ENCODE assay signal across 8 mouse cellular contexts in the genomic region with DNA sequence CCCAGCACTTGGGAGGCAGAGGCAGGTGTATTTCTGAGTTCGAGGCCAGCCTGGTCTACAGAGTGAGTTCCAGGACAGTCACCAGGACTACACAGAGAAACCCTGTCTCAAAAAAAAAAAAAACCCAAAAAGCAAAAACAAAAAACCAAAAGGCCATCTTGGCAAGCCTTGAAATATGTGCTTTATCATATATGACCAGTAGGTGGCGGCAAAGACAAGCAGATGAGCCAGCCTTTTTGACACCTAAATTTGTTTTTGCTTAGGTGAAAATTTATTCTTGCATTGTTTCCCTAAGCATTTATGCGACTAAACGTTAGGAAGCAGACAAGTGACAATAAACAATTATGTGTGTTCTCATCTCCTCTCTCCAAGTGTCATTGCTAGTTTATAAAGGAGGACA. TPM values are rescaled to one million over a fixed set of nuclear protein-coding genes. Genes with fewer than 3 reads are reported as not detected.
DNase-seq lines count a peak whose midpoint lies in the region; ATAC-seq and TF ChIP-seq lines count a peak whose summit lies in the region.

No protein-coding gene starts in this region.

- no peaks in the 10 kb centered on the region for H3K27me3 ChIP-seq in kidney, postnatal 0 days (ENCODE audit: insufficient read depth, low read length)
- no peaks in the 10 kb centered on the region for H3K27me3 ChIP-seq in kidney, embryonic 15.5 days
- no peaks in the 10 kb centered on the region for H3K27me3 ChIP-seq in lung, embryonic 14.5 days (ENCODE audit: insufficient read depth, low read length)

- no peak overlapping the region for H3K4me2 ChIP-seq in kidney, postnatal 0 days (ENCODE audit: low read length)
- no peak overlapping the region for H3K4me2 ChIP-seq in kidney, embryonic 15.5 days
- H3K4me2 ChIP-seq in lung, embryonic 14.5 days = no peak overlapping the region

- TF ChIP-seq CTCF in kidney, postnatal 0 days (IDR thresholded peaks at IDR 0.05; ENCODE audit: low read depth) = peak; percentile 89
- peak; percentile 87 for TF ChIP-seq CTCF in lung, embryonic 14.5 days (IDR thresholded peaks at IDR 0.05; ENCODE audit: low read depth)

- H3K4me3 ChIP-seq in kidney, postnatal 0 days (replicated peaks; ENCODE audit: low read depth, low read length) = no peak overlapping the region
- H3K4me3 ChIP-seq in kidney, embryonic 15.5 days (replicated peaks) = no peak overlapping the region
- no peak overlapping the region for H3K4me3 ChIP-seq in lung, embryonic 14.5 days (ENCODE audit: low read depth, low read length)

- H3K9me3 ChIP-seq in kidney, postnatal 0 days (replicated peaks; ENCODE audit: low read length) = no peaks in the 10 kb centered on the region
- no peaks in the 10 kb centered on the region for H3K9me3 ChIP-seq in kidney, embryonic 15.5 days (replicated peaks)
- no peaks in the 10 kb centered on the region for H3K9me3 ChIP-seq in lung, embryonic 14.5 days (ENCODE audit: low read depth, low read length)

- H3K36me3 ChIP-seq in kidney, postnatal 0 days (ENCODE audit: insufficient read depth, low read length) = no peaks in the 10 kb centered on the region
- H3K36me3 ChIP-seq in kidney, embryonic 15.5 days = no peaks in the 10 kb centered on the region
- no peaks in the 10 kb centered on the region for H3K36me3 ChIP-seq in lung, embryonic 14.5 days (ENCODE audit: insufficient read depth)

- DNase-seq in kidney, postnatal 0 days (ENCODE audit: low spot score) = peak; percentile 79
- peak; percentile 58 to 67 for DNase-seq in CD8-positive naive resting alpha-beta T cell, adult 2 months (ENCODE audit: low read depth in 2 of 2, low spot score in 2 of 2)
- DNase-seq in R1 (ENCODE audit: low read depth, low spot score) = peak; percentile 63
- DNase-seq in lung, embryonic 14.5 days = peak; percentile 83
- DNase-seq in thymus, postnatal 36 days = peak; percentile 19 to 24
- DNase-seq in urinary bladder, adult 18-20 months (ENCODE audit: low spot score in 2 of 2) = no peak

- no peak overlapping the region for H3K9ac ChIP-seq in kidney, postnatal 0 days (ENCODE audit: low read depth, low read length)
- H3K9ac ChIP-seq in kidney, embryonic 15.5 days = no peak overlapping the region
- H3K9ac ChIP-seq in lung, embryonic 14.5 days = no peak overlapping the region

- no peaks in the 10 kb centered on the region for H3K4me1 ChIP-seq in kidney, postnatal 0 days (replicated peaks; ENCODE audit: insufficient read depth, low read length)
- peaks cover 5% of the 10 kb centered on the region; the same call in 1 of the 2 replicates for H3K4me1 ChIP-seq in kidney, embryonic 15.5 days
- no peaks in the 10 kb centered on the region for H3K4me1 ChIP-seq in lung, embryonic 14.5 days (ENCODE audit: insufficient read depth)

- WGBS in kidney, postnatal 0 days = 5% methylated on average over 4 of the region's 4 CpGs
- WGBS in kidney, embryonic 15.5 days = 3% methylated on average over 4 of the region's 4 CpGs
- under 1% methylated on average over 4 of the region's 4 CpGs for WGBS in lung, embryonic 14.5 days

- no peak for ATAC-seq in kidney, postnatal 0 days (replicated peaks; ENCODE audit: low FRiP score, low read depth)
- ATAC-seq in kidney, embryonic 15.5 days (replicated peaks; ENCODE audit: low FRiP score) = no peak
- 0 out of 2 replicates have a peak, but pooled peaks have one; percentile 48 for ATAC-seq in erythroblast, adult 5-6 weeks (replicated peaks; ENCODE audit: low FRiP score, poor library complexity, severe bottlenecking)
- no peak for ATAC-seq in lung, embryonic 14.5 days (ENCODE audit: insufficient read depth)

- H3K27ac ChIP-seq in kidney, postnatal 0 days = no peak overlapping the region
- H3K27ac ChIP-seq in kidney, embryonic 15.5 days = no peak overlapping the region
- no peak overlapping the region for H3K27ac ChIP-seq in lung, embryonic 14.5 days (ENCODE audit: low read depth)

RNA-seq across cellular contexts. Expression of gene Larp1, which starts 57.9 kb away (rescaled TPM):
- 12.9 and 14.0 TPM in 2 replicates for polyA plus RNA-seq in kidney, postnatal 0 days (2015; fragmentation: Nextera tagmentation; extraction: Ambion mirVana)
- 17.7 and 19.3 TPM in 2 replicates for polyA plus RNA-seq in kidney, embryonic 15.5 days (2015; fragmentation: Nextera tagmentation; extraction: Ambion mirVana)
- total RNA-seq in erythroblast, adult 5-6 weeks (2015; ENCODE audit: low replicate concordance) = 24.0 and 31.6 TPM in 2 replicates
- 13.2 and 13.4 TPM in 2 replicates for total RNA-seq in erythroblast, adult 5-6 weeks (2017; ENCODE audit: low replicate concordance)
- polyA plus RNA-seq in lung, embryonic 14.5 days (2014; fragmentation: Nextera tagmentation; extraction: Ambion mirVana) = 24.7 and 26.9 TPM in 2 replicates

Comparison
In these comparisons a context has a peak if more than half of its experiments do, and no peak if none do; other contexts are left out.
1. DNase-seq: peak in kidney, postnatal 0 days (single experiment), CD8-positive naive resting alpha-beta T cell, adult 2 months (2 of 2), R1 (single experiment), lung, embryonic 14.5 days (single experiment) and thymus, postnatal 36 days (2 of 2); none in urinary bladder, adult 18-20 months (0 of 2).